Comparison of ENCODE assay signal across 1 mouse cellular context in the genomic region with DNA sequence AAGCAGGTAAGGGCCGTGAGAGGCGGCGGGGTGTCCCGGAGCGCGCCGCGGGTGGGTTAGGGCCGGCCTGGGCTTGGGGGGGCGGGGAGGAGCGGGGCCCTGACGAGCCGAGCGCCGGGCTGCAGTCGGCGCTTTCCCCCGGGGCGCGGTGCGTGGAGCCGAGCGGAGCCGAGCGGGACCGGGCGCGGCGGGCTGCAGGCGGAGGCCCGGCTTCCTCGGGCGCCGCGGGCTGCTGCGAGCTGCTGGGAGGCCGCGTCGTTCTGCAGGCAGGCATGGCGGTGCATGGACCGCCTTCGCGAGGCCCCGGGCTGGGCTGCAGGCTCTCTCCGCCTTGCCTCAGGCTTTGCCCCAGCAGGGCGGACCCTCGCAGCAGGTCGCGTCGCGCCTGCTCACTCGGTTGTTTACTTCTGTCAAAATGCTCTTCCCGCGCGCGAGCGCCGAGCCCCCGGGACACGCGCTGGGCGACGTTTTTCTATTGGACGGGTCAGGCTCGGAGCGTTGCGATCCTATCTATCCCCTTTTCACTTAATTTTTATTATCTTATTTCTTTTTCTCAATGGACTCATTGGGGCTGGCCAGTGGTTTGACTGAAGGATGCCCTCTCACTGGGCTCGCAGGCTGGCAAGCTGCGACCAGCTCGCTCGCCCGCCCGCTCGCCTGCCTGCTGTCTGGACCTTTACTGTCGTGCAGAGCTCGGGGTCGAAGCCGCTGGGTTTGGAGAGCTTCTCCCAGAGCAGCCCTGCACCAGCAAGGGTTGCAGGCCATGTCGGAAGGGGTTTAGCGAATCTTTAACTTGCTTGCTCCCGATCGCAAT.
TF ChIP-seq lines count a peak whose summit lies in the region.

No protein-coding gene starts in this region.

TF ChIP-seq in myocyte, 11 proteins besides CTCF, POLR2A, EP300 and RAD21:
- TF ChIP-seq TCF3 (IDR thresholded peaks at IDR 0.05; ENCODE audit: insufficient read length, low read depth) (no peak), CEBPB (IDR thresholded peaks at IDR 0.05; ENCODE audit: insufficient read depth, poor library complexity, severe bottlenecking) (no peak), MAX (IDR thresholded peaks at IDR 0.05; ENCODE audit: low read depth) (no peak), REST (IDR thresholded peaks at IDR 0.05; ENCODE audit: insufficient read depth, insufficient read length) (no peak), TCF12 (IDR thresholded peaks at IDR 0.05; ENCODE audit: insufficient read depth, poor library complexity, severe bottlenecking) (no peak), USF1 (IDR thresholded peaks at IDR 0.05; ENCODE audit: low read depth) (no peak), MYOD1 (IDR thresholded peaks at IDR 0.05; ENCODE audit: control insufficient read depth in 1 of 3, insufficient read length in 2 of 3, low read depth in 2 of 3) (no peak), MYOG (IDR thresholded peaks at IDR 0.05; ENCODE audit: control insufficient read depth in 1 of 3, insufficient read depth in 1 of 3, insufficient read length in 2 of 3, low read depth in 2 of 3) (no peak), E2F4 (IDR thresholded peaks at IDR 0.05; ENCODE audit: insufficient read depth) (no peak), POLR2AphosphoS2 (IDR thresholded peaks at IDR 0.05; ENCODE audit: insufficient read length, low read depth) (no peak), SRF (IDR thresholded peaks at IDR 0.05; ENCODE audit: control insufficient read depth, insufficient read length, low read depth) (no peak)
TF ChIP-seq in myocyte: peak in this region for 0.
